Mouse (Mus musculus): ENCODE results near the gene Sp6. TPM values are rescaled to one million over a fixed set of nuclear protein-coding genes. Genes with fewer than 3 reads are reported as not detected.

Sp6 gene
- polyA plus RNA-seq, 1 experiment = 0.22 TPM

GRCm38 (mm10) chr11:96980021-96980420 lies 33.2 kb upstream of the Sp6 start:
- WGBS = 83% methylated on average over 5 of the region's 5 CpGs

GRCm38 (mm10) chr11:96981461-96981860 lies 31.7 kb upstream of the Sp6 start:
- DNase-seq (ENCODE audit: low read depth, low spot score) = no peak
- 71% methylated on average over 15 of the region's 15 CpGs for WGBS

More at GRCm38 (mm10) chr11:96980021-96980420, 33.2 kb upstream of the Sp6 start:
- no peak for DNase-seq (ENCODE audit: low read depth, low spot score)

GRCm38 (mm10) chr11:96982355-96982754 lies 30.8 kb upstream of the Sp6 start:
- peak; percentile 52 for DNase-seq (ENCODE audit: low read depth, low spot score)
- 1% methylated on average over 7 of the region's 7 CpGs for WGBS

- WGBS = 73% methylated on average over 7 of the region's 7 CpGs
Observed at GRCm38 (mm10) chr11:96982859-96983258, 30.3 kb upstream of the Sp6 start, which contains the start of gene Sp2. Gene Sp2, minus strand, starts transcription at chr11:96982959.

GRCm38 (mm10) chr11:96984903-96985302 lies 28.3 kb upstream of the Sp6 start:
- WGBS = 51% methylated on average over 4 of the region's 4 CpGs
- no peak for DNase-seq (ENCODE audit: low read depth, low spot score)

More at GRCm38 (mm10) chr11:96982859-96983258, 30.3 kb upstream of the Sp6 start, which contains the start of gene Sp2:
- DNase-seq (ENCODE audit: low read depth, low spot score) = no peak

- DNase-seq (ENCODE audit: low read depth, low spot score) = no peak
- 30% methylated on average over 3 of the region's 3 CpGs for WGBS
Observed at GRCm38 (mm10) chr11:96986463-96986862, 26.7 kb upstream of the Sp6 start.

- 8% methylated on average over 31 of the region's 31 CpGs for WGBS
- peak; percentile 46 for DNase-seq (ENCODE audit: low read depth, low spot score)
Observed at GRCm38 (mm10) chr11:96987873-96988655, 25.1 kb upstream of the Sp6 start.

GRCm38 (mm10) chr11:96991501-96991900 lies 21.7 kb upstream of the Sp6 start:
- no peak for DNase-seq (ENCODE audit: low read depth, low spot score)
- WGBS = 70% methylated on average over 5 of the region's 5 CpGs

- no peak for DNase-seq (ENCODE audit: low read depth, low spot score)
- WGBS = 49% methylated on average over 8 of the region's 8 CpGs
Observed at GRCm38 (mm10) chr11:96992722-96993311, 20.4 kb upstream of the Sp6 start.

GRCm38 (mm10) chr11:96995031-96995430 lies 18.2 kb upstream of the Sp6 start:
- 47% methylated on average over 5 of the region's 5 CpGs for WGBS
- no peak for DNase-seq (ENCODE audit: low read depth, low spot score)

GRCm38 (mm10) chr11:96995836-96996772 lies 17.1 kb upstream of the Sp6 start:
- no peak for DNase-seq (ENCODE audit: low read depth, low spot score)
- 80% methylated on average over 15 of the region's 15 CpGs for WGBS

- DNase-seq (ENCODE audit: low read depth, low spot score) = no peak
- 30% methylated on average over 17 of the region's 17 CpGs for WGBS
Observed at GRCm38 (mm10) chr11:96996773-96997379, 16.3 kb upstream of the Sp6 start.

GRCm38 (mm10) chr11:96997380-96997956 lies 15.7 kb upstream of the Sp6 start:
- no peak for DNase-seq (ENCODE audit: low read depth, low spot score)
- WGBS = 12% methylated on average over 30 of the region's 30 CpGs

GRCm38 (mm10) chr11:97003170-97003569 lies 10.0 kb upstream of the Sp6 start:
- no peak for DNase-seq (ENCODE audit: low read depth, low spot score)
- 44% methylated on average over 5 of the region's 5 CpGs for WGBS

- 60% methylated on average over 9 of the region's 9 CpGs for WGBS
- DNase-seq (ENCODE audit: low read depth, low spot score) = no peak
Observed at GRCm38 (mm10) chr11:97007093-97007794, 6.0 kb upstream of the Sp6 start.

- WGBS = 59% methylated on average over 8 of the region's 8 CpGs
- no peak for DNase-seq (ENCODE audit: low read depth, low spot score)
Observed at GRCm38 (mm10) chr11:97009198-97009790, 3.9 kb upstream of the Sp6 start.

GRCm38 (mm10) chr11:97017696-97018582 lies 4.7 kb downstream of the Sp6 start:
- DNase-seq (ENCODE audit: low read depth, low spot score) = no peak
- WGBS = 7% methylated on average over 36 of the region's 36 CpGs
